Mouse (Mus musculus): ENCODE data around the gene Akap2.
A peak's percentile ranks its signal among the peaks of the same experiment; 100 is the strongest.

Akap2 gene

DNA sequence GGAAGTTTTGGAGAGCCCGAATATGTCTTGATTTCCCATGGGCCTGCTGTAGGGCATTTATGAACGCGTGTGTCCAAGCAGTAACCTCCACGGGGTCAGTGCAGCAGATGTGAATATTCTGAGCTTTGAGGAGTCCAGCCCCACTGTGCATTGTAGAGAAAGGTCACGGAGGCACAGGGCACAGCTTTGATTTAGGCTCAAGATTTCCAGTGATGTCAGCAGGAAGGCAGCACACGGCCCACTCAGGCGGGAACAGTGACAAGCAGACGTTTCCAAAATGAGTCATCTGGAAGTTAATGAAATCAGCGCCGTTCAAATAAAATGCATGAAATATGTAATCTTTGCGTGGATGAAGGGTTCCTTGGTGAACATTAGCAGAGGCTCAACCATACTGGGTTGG is 40.5 kb downstream of the Akap2 start:
- no peak for DNase-seq (ENCODE audit: low spot score in 2 of 2)

DNA sequence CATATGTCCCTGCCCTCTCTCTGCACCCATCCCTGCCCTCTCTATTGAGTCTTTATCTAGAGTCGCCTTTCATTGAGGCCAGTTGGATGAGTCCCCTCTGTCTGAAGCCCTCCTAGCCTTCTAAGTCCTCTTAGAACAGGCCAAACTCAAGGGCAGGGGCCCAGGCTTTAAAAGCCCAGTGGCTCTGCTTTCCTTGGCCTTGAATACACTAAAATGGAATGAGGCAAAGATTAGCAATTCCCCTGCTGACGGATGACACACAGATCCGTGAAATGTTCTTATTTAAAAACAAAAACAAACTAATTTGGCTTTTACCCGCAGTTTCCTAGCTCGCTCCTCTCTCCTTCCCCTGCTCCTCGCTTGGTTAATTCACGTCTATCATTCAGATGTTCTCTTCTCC is 45.0 kb downstream of the Akap2 start:
- DNase-seq (ENCODE audit: low spot score in 2 of 2) = no peak

DNA sequence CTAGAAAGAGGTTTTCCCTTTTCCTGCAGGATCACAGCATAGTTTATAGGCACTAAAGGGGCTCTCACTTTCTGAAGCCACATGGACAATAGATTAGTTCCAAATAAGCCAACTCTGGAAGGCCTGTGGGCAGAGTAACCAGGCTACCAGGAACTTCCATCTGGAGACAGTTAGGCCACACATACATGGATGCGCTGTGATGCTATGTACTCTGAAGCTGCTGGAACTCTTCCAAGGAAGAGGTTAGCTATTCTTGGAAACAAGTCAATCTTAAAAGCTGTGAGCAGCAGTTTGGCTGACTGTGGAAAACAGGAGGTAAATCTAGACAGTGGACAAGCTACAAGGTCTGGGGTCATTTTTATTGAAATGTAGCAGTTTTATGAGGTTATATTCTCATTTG is 46.9 kb downstream of the Akap2 start:
- DNase-seq (ENCODE audit: low spot score in 2 of 2) = no peak

DNA sequence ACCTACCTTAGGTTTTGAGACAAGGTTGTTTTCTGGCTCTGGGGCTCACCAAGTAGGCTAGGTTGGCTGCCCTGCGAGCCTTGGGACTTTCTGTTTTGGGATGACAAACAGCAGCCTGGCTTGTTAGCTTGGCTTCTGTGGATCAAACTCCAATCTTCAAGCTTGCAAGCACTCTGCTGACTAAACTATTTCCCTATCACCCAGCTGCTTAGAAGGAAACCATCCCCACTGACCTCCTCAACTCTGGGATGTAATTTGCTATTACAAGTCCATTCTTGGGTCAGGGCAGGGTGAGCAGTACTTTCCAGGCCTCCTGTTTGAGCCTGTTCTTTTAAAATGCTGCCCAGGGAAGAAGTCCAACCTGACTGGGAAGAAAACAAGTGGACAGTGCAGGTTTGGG is 47.5 kb downstream of the Akap2 start:
- no peak for DNase-seq (ENCODE audit: low spot score in 2 of 2)

DNA sequence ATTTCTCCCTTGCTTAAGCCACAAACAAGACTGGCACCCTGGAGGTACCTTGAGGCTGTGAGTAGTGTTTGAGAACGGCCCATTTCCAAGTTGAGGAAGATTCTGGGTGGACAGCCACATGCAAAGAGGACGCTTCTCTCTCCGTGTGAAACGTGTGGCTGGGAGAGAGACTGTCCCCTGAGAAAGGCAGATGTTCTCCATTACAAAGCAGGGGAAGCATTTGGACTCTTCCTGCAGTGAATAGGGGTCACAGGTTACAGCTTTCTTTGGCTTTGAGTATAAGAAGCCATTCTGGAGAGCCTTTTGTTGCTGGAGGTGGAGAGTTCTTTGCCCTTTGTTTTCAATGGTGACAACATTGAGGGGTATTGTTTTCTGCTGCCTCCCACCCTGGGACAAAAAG is 48.3 kb downstream of the Akap2 start:
- DNase-seq (ENCODE audit: low spot score in 2 of 2) = no peak

DNA sequence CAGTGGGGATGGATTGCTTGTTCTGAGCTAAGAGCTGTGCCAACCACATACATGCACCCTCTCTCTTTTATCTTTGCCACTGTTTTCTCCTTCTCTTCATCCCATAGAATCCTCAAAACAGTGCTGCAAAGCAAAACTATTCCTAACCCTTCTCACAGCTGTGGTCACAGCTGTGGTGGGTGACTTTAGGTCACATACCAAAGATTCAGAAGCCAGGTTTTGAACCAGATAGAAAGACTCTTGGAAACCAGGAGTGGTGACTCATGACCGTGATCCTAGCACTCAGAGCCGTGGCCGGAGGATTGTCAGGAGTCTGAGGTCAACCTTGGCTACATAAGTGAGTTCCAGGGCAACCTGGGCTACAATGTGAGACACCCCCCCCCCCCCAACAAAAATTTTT is 51.5 kb downstream of the Akap2 start:
- no peak for DNase-seq (ENCODE audit: low spot score in 2 of 2)

DNA sequence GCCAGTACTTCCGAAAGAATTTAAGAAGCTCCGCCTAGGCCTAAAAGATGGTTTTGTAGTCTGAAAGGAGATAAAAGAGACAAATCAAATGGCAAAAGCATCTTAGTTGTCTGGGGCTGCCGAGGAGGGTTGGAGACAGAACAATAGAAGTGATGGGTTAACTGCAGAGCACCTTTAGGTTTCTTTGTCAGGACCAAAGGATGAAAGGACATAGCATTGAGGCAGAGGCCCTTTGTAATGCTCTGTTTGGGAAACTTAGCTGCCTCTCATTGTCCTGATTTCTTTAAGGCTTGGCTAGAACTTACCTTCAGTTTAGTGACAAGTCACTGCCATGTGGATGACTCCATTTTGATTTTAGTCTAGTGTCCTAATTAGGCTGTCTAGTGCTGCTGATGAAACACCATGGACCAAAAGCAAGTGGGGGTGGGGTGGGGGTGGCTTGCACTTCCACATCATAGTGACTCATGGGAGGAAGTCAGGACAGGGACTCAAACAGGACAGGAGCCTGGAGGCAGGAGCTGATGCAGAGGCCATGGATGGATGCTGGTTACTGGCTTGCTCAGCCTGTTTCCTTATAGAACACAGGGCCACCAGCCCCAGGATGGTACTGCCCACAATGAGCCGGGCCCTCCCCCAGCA is 52.8 kb downstream of the Akap2 start:
- DNase-seq (ENCODE audit: low spot score in 2 of 2) = no peak

DNA sequence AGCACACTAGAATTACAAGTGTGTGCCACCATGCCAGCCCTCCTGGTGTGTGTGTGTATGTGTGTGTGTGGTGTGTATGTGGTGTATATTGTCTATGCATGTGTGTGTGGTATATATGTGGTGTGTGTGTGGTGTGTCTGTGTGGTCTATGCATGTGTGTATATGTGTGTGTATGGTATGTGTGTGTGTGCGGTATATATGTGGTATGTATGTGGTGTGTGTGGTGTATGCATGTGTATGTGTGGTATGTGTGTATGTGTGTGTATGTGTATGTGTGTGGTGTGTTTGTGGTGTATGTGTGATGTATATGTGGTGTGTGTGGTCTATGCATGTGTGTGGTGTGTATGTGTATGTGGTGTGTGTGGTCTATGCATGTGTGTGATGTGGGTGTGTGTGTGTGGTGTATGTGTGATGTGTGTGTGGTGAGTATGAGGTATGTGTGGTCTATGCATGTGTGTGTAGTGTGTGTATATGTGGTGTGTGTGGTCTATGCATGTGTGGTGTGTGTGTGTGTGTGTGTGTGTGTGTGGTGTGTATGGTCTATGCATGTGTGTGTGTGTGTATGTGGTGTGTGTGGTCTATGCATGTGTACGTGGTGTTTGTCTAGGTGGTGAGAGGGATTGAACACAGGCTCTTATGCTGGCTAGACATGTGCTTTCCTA is 54.2 kb downstream of the Akap2 start:
- no peak for DNase-seq (ENCODE audit: low spot score in 2 of 2)

DNA sequence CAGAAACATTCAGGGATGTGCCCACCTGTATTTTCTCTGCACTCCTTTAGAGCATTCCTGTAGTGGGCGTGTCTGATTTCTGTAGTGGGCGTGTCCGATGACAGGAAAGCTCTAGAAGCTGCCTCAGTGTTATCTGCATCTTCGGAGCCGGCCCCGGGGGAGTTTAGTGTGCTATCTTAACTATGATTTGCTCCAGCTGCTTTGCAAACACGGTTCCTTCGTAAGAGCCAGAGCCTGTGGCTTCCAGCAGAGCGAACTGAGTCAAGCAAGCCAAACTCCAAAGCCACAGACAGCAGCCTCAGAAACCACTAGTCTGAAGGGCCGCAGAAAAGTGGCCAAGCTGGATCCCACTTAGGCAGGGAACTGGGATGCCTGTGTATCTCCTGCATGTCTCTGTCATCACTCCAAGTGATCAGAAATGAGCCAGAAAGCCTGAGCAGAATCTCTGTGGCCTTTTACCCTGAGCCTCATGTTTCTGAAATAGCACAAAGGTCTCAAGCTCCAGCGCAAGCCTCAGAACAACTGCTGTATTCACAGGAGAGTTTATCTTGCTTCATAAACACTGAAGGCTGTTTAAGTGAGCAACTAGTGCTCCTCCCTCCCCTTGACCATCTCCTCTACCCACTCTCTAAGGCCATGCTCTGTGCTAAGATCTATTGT is 55.5 kb downstream of the Akap2 start:
- DNase-seq (ENCODE audit: low spot score in 2 of 2) = no peak

DNA sequence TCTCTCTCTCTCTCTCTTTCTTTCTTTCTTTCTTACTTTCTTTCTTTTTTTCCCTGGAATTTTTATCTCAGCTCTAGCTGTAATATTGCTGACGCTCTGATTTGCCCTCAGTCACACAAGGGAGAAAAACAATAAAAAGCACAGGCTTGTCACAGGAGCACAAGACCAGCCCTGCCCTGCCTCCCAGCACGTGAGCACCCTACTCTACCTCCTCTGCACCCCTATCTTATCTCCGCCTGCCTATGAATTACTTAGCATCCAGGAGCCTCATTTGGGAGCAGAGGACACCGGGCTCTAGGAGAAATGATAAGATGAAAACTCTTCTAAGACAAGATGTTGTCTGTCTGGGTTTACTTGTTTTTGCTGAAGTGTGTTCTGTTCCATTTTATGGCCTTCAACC is 57.1 kb downstream of the Akap2 start:
- DNase-seq (ENCODE audit: low spot score in 2 of 2) = no peak

DNA sequence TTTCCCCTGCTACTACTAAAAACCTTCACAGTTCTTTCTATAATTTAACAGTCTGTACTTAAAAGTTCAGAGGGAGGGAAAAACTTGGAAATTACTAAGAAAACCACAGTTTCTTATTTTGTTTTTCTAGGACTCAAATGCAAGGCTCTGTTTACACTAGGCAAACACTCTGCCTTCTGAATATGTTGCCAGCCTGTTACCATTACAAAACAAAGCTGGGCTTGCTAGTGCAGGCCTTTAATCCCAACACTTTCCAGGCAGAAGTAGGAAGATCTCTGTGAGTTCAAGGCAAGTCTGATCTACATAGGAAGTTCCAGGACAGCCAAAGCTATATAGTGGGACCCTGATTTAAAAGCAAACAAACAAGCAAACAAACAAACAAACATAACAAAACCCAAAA is 58.1 kb downstream of the Akap2 start:
- no peak for DNase-seq (ENCODE audit: low spot score in 2 of 2)

DNA sequence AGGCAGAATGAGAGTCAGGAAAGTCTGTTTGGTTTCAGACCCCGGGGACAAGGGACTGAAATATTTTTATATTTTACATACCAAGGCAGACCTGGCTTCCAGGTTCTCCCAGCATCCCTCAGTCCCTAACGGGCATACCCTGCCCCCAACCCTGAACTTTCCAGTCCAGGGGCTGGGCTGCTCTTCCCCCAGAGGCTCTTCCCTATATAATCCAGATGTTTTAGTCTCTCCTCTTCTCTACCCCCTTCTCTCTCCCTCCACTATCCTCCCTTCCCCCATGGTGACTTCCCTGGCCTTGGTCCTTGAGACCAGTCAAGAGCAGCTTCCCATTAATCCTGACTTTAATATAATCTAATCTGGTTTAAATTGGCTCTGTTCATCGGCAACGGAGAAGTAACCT is 62.9 kb downstream of the Akap2 start:
- no peak for DNase-seq (ENCODE audit: low spot score in 2 of 2)

DNA sequence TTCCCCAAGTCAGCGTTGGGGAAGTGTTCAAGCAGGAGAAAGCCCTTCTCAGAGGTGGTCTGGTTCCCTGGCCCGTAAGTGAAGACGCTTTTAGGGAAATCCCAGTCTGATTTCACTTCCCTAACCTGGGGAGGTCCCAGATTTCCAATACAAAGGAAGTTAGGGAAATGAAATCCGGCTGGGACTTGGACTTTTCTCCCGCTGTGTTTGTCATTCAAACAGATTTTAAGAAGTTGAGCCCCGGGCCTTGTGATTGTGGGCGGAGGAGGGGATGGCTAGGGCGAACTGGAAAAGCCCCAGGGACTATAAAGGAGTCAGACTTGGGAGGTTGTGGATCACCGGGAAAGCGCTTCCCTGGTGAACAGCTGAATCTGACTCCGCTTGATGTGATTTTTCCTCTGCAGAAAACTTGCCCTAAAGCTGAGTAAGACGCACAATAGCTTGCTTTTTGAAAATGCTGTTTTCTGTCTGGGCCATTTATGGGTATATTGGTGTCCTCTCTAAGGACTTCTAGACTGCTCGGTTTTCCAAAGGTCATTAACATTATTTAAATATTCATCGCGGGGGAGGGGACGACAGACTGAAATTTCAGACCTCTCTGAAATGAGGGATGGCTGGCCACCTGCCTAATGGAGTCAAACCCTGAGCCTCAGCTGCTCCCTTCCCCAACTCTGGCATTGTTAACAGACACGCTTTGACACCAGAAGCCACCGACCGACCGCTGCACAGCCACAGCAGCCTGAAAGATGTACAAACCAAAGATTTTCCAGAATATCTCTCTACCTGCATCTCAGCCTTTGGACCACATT is 63.6 kb downstream of the Akap2 start:
- DNase-seq (ENCODE audit: low spot score in 2 of 2) = no peak

DNA sequence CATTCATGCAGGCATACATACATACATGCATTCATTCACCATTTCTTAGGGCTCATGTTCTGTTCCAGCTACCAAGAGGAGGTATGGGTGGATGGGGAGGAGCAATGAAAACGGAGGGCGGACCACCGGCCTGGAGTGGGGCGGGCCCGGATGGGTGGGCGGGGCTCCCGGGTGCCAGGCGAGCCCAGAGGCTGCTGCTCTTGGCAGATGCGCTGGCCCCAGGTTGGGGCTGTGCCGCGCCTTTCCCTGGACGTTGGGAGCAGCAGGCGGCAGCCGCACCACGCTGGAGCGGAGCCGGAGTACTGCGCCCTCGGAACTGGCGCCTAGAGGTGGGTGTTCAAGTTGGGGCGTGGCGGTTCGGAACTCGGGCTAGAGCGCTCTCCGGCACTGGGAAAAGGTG is 64.5 kb downstream of the Akap2 start:
- peak; percentile 78 to 85 for DNase-seq (ENCODE audit: low spot score in 2 of 2)

DNA sequence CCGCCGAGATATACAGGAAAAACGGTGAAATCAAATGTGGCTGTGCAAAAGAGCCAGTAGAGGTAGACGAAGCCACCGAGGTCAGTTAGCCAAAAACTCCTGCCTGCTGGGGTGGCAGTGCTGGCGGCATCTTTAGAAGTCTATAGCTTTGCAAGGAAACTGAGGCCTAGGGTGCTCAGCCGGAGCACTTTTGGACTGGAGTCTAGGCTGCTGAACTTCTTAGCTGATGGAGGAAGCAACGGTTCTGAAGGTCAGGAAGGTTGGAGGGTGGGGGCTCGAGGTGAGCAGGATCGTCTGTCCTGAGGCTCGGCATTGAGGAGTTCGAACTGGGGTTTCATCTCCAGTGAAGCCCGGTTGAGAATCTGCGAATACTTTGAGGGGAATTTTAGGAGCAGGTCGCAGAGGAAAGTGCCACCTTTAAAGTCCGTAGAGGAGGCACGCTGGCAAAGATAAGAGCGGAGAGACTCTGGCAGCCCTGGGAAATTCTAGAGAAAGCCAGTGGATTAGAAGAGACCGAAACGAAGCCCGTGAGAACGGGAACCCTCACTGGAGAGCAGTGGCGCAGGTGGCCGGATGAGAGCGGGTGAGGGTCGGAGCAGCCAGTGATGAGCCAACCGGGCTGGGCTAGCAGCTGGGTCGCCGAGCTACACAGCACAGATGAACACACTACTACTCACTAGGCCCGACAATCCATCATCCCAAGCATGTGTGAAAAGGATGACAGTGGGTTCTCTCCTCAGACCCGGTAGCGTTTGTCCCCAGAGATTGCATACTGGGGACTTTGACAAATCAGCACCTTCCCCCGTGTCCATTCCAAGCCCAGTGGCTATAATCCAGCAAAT is 65.3 kb downstream of the Akap2 start:
- DNase-seq (ENCODE audit: low spot score in 2 of 2) = peak; percentile 56 to 60

DNA sequence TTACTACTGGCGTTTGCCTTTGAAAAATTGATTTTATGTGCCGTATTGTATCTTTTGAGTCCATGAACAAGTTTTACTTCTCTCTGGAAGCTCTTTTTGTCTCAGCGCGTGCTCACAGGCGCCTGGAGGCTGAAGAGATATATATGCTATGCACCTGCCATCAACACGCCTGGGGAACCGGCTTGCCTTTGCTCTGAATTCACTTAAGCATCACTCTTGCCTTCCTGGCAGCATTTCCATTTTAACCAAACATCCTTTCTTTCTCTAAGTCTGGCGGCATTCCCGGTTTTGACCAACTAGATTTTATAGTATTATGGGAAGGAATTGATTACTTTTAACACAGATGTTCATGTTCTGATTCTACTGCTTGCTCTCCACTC is 65.9 kb downstream of the Akap2 start:
- DNase-seq (ENCODE audit: low spot score in 2 of 2) = peak; percentile 43 to 56

DNA sequence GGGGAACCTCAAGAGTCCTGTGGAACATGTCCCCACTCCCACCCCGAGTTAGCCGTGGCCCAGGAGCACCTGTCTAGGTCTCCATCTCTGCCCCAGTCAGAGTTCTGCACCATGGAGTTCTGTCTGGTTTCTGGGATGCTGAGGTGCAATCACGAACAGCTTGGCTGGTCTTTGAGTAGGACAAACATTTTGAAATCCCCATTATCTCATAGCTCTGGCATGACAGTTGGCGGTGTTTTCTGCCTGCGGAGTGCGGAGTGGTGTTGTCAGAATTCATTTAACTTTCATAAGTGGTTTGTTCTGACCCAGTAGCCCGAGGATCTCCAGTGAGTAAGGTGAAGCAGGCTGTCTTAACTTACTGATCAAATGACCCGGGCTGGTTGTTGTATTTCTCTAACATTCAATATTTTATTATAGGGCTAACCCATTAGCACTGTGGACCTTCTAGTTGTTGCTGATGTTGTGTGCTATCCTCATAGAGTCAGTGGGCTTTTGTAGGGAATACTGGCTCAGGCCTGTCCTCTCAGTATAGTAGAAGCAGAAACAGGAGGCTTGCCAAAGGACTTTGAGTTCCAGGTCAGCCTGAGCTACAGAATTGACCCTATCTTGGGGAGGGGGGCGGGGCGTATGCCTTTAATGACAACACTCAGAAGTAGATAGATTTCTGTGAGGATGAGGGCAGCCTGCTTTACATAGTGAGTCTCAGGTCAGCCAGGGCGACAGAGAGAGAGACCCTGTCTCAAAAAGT is 66.6 kb downstream of the Akap2 start:
- DNase-seq (ENCODE audit: low spot score in 2 of 2) = no peak

DNA sequence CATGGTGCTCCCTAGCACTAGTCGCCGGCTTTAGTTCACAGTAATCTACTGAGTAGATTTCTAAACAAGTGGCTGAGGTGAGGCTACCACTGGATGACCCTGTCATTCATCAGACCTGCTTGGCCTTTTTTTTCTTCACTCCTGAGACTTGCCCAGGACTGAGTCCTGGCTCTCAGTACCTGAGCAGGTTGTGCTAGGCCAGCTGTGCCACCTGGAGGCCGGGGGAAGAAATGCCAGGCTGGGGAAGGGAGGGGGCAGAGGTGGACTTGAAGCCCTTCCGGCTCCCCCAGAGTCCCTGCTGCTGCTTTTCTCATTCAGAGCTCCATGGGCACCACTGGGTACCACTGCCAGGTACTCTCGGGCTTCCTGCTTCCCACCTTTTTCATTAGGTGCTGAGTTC is 71.3 kb downstream of the Akap2 start:
- peak; percentile 41 to 52 for DNase-seq (ENCODE audit: low spot score in 2 of 2)

DNA sequence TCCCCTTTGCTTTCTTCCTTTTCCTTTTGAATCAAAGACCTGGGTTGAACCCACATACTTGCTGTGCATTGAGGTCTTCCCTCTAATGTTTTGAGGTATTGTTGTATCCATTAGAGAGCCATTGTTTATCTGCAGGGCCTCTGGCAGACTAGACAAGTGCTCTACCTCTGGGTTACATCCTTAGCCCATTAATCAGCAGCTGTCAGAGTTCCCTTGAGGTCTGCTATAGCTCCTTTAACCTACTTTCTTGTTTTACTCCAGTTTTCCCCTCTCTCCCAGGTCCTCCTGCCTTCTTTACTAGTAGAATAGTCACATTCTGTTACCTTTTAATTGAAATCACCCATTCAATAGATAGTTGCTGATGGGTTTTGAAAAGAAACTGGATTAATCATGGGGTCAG is 71.7 kb downstream of the Akap2 start:
- DNase-seq (ENCODE audit: low spot score in 2 of 2) = no peak

DNA sequence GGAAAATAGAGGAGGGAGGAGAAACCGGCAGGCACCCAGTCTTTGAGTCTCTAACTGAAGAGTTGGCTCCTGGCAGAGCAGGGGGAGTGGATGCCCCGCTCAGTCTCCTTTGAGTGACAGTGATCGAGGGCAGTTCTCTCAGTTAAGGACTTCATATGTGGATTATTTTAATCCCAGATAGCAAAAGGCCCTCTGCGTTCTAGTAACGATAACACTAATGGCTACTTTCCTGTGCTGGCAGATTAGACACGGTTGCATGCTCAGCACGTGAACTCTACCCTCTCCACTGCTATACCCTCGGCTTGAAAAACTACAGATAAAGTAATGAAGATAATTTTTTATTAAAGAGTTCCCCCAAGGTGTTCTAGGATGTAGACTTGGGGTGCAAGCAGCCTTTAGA is 76.5 kb downstream of the Akap2 start:
- no peak for DNase-seq (ENCODE audit: low spot score in 2 of 2)

DNA sequence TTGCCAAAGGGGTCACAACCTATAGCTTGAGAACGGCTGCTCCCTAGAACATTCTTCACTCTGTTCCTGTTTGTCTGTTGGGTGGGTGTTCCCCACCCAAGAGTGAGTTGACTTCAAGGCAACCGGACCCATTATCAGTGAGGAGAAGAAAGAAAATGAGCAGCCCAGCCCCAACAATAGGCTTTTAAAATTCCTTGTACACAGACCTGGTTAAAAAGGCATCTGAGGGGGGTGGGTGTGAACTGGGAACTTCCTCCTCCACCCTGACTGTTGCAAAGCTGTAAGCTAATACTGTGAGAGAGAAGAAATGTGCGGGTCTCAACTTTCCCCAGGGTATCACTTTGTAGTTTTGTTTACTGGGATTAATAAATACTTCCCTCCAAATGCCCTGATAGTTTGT is 77.1 kb downstream of the Akap2 start:
- no peak for DNase-seq (ENCODE audit: low spot score in 2 of 2)

Data from thymus, postnatal 10 days (tissue).